Mouse (Mus musculus) megakaryocyte, embryonic 14.5 days (primary cell): Measurements from ENCODE around the gene Auts2.

Experiments
- FLI1 ChIP-seq: IDR thresholded peaks from 2 replicates; pipeline ENCODE4 v1.6.1; 2012; ENCODE audit warnings: low read length, inconsistent platforms, mixed read lengths
- GATA1 ChIP-seq: IDR thresholded peaks from 3 replicates; pipeline ENCODE4 v1.6.1; 2012; ENCODE audit warnings: mixed read lengths, low read length, inconsistent platforms, borderline replicate concordance

- TF ChIP-seq GATA1 (no peak), FLI1 (no peak)
Measured at GRCm38 (mm10) chr5:131575733-131576265, 967.3 kb downstream of the Auts2 start.
